Mouse (Mus musculus) cerebellum, adult (tissue): Measurements from ENCODE around the gene Bub1.

ENCODE experiments used
- ATAC-seq: cut with Nextera tagmentation; 2 replicates; pipeline ENCODE4 v1.9.2; 2017; ENCODE audit warnings: mild to moderate bottlenecking, moderate library complexity, mixed read lengths; ENCODE audit not compliant: insufficient number of reproducible peaks, low FRiP score, low TSS enrichment

Bub1 gene

GRCm38 (mm10) chr2:127831401-127832102 lies at the start of gene Bub1:
TSS of gene Bub1 (minus strand) at chr2:127831865.
- ATAC-seq = peak; percentile 91

GRCm38 (mm10) chr2:127881063-127881462 lies 49.4 kb upstream of the Bub1 start:
- no peak for ATAC-seq

- no peak for ATAC-seq
Observed at GRCm38 (mm10) chr2:127864381-127864780, 32.7 kb upstream of the Bub1 start.

- ATAC-seq = peak; percentile 97
Observed at GRCm38 (mm10) chr2:127854332-127854991, 22.8 kb upstream of the Bub1 start.

GRCm38 (mm10) chr2:127850371-127850770 lies 18.7 kb upstream of the Bub1 start:
- ATAC-seq = no peak

GRCm38 (mm10) chr2:127846571-127846970 lies 14.9 kb upstream of the Bub1 start:
- ATAC-seq = no peak

GRCm38 (mm10) chr2:127846008-127846407 lies 14.3 kb upstream of the Bub1 start:
- no peak for ATAC-seq

- peak; percentile 68; the same call in 1 of the 2 replicates for ATAC-seq
Observed at GRCm38 (mm10) chr2:127845346-127845982, 13.8 kb upstream of the Bub1 start.

- no peak for ATAC-seq
Observed at GRCm38 (mm10) chr2:127842421-127842820, 10.8 kb upstream of the Bub1 start.

GRCm38 (mm10) chr2:127841402-127841801 lies 9.7 kb upstream of the Bub1 start:
- no peak for ATAC-seq

GRCm38 (mm10) chr2:127839425-127839824 lies 7.8 kb upstream of the Bub1 start:
- no peak for ATAC-seq

GRCm38 (mm10) chr2:127838576-127838975 lies 6.9 kb upstream of the Bub1 start, which contains the start of gene Acoxl:
TSS of gene Acoxl (plus strand) at chr2:127838876.
- no peak for ATAC-seq

GRCm38 (mm10) chr2:127832833-127833190 lies 1.1 kb upstream of the Bub1 start:
- no peak for ATAC-seq

GRCm38 (mm10) chr2:127832103-127832832 lies 603 bp upstream of the Bub1 start:
- 0 out of 2 replicates have a peak, but pooled peaks have one; percentile 15 for ATAC-seq

- ATAC-seq = peak; percentile 97
Observed at GRCm38 (mm10) chr2:127791919-127792603, 39.6 kb downstream of the Bub1 start, which contains the start of gene Mtln. TSS of gene Mtln (minus strand) at chr2:127792488.

GRCm38 (mm10) chr2:127789651-127790270 lies 41.9 kb downstream of the Bub1 start:
- no peak for ATAC-seq

- ATAC-seq = no peak
Observed at GRCm38 (mm10) chr2:127789138-127789537, 42.5 kb downstream of the Bub1 start.

GRCm38 (mm10) chr2:127788440-127789116 lies 43.1 kb downstream of the Bub1 start, which contains the start of gene Nphp1:
TSS of gene Nphp1 (minus strand) at chr2:127788897.
- peak; percentile 62 for ATAC-seq

- no peak for ATAC-seq
Observed at GRCm38 (mm10) chr2:127787226-127787625, 44.4 kb downstream of the Bub1 start.
